Mouse (Mus musculus) liver, embryonic 14.5 days (tissue): ENCODE measurements around the gene Mtg1. TPM values are rescaled to one million over a fixed set of nuclear protein-coding genes. Genes with fewer than 3 reads are reported as not detected.

Experiments
- ATAC-seq: fragments of 200-750 bp; cut with Nextera tagmentation; 2 replicates; pipeline ENCODE4 v1.8.0; 2017; ENCODE audit warnings: moderate number of reproducible peaks, mild to moderate bottlenecking, moderate library complexity; ENCODE audit not compliant: insufficient read depth
- DNase-seq, 3 experiments: peaks; one replicate each; pipeline ENCODE4 v3.0.0-alpha.2; 2012 to 2013; ENCODE audit warnings: low read depth in 3 of 3, low spot score in 3 of 3
- H3K27ac ChIP-seq: fragments of 300-500 bp; sonication (generic); 2 replicates; pipeline ENCODE4 v1.5.1; 2014; ENCODE audit warnings: moderate library complexity, mild to moderate bottlenecking, control low read depth, inconsistent platforms
- H3K27me3 ChIP-seq: fragments of 300-500 bp; sonication (generic); 2 replicates; pipeline ENCODE4 v1.6.1; 2014; ENCODE audit warnings: mild to moderate bottlenecking, low read length, moderate library complexity; ENCODE audit not compliant: control insufficient read depth, insufficient read depth
- H3K36me3 ChIP-seq: fragments of 300-500 bp; sonication (generic); replicated peaks from 2 replicates; pipeline ENCODE4 v1.6.1; 2014; ENCODE audit warnings: low read depth; ENCODE audit not compliant: control insufficient read depth, insufficient read depth
- H3K4me1 ChIP-seq, 2 experiments: fragments of 200-500 bp in 1 of 2; fragments of 300-500 bp in 1 of 2; sonication (generic) in 1 of 2; replicated peaks; 2 replicates each; pipeline ENCODE4 v1.6.1; 2012 to 2014; ENCODE audit warnings: antibody characterized with exemption in 1 of 2, inconsistent platforms in 1 of 2, low read length in 1 of 2; ENCODE audit not compliant: control insufficient read depth in 2 of 2, insufficient read depth in 2 of 2
- H3K4me2 ChIP-seq: fragments of 300-500 bp; sonication (generic); 2 replicates; pipeline ENCODE4 v1.6.1; 2014; ENCODE audit warnings: low read depth, mild to moderate bottlenecking, control low read depth, moderate library complexity
- H3K4me3 ChIP-seq, 2 experiments: fragments of 200-500 bp in 1 of 2; fragments of 300-500 bp in 1 of 2; sonication (generic) in 1 of 2; 2 replicates each; pipeline ENCODE4 v1.5.1; 2012 to 2014; ENCODE audit warnings: low read depth in 2 of 2, low read length in 2 of 2, mild to moderate bottlenecking in 2 of 2, control low read depth in 1 of 2, inconsistent platforms in 1 of 2, moderate library complexity in 1 of 2; ENCODE audit not compliant: insufficient read depth in 1 of 2
- H3K9ac ChIP-seq: fragments of 300-500 bp; sonication (generic); replicated peaks from 2 replicates; pipeline ENCODE4 v1.6.1; 2014; ENCODE audit warnings: mild to moderate bottlenecking, control low read depth, moderate library complexity
- H3K9me3 ChIP-seq: fragments of 300-500 bp; sonication (generic); 2 replicates; pipeline ENCODE4 v1.6.1; 2016; ENCODE audit warnings: low read length, mixed read lengths; ENCODE audit not compliant: control insufficient read depth
- CTCF ChIP-seq: IDR thresholded peaks from 2 replicates; pipeline ENCODE4 v1.5.1; 2016; ENCODE audit warnings: antibody characterized with exemption, low read depth, control low read depth
- EP300 ChIP-seq: IDR thresholded peaks from 2 replicates; pipeline ENCODE4 v1.6.1; 2016; ENCODE audit warnings: antibody characterized with exemption, low read depth
- WGBS: fragments of 180-500 bp; shearing (Covaris S2); extraction: QIAGEN DNeasy Blood & Tissue Kit; methylation state at CpG from one replicate; pipeline ENCODE4 v1.1.7; 2014; ENCODE audit not compliant: insufficient replicate concordance; 5-methylcytosine and 5-hydroxymethylcytosine counted together
- polyA plus RNA-seq, 2 experiments: library from polyadenylated mRNA; depleted of rRNA in 1 of 2; stranded (reverse) in 1 of 2; unstranded in 1 of 2; fragments of >200 nt; fragmentation: Nextera tagmentation in 1 of 2; extraction: Ambion mirVana in 1 of 2; gene quantifications; 2 replicates each; pipeline versions ENCODE4 v1.2.1 to v1.2.3; 2012 to 2014

Mtg1 gene
- polyA plus RNA-seq, 2 experiments: 14.6 to 17.3 TPM

- no peak overlapping the region for H3K4me3 ChIP-seq
- WGBS: 55% methylated on average over 18 of the region's 18 CpGs
- no peaks in the 10 kb centered on the region for H3K9me3 ChIP-seq
- no peak for TF ChIP-seq EP300
- peak; percentile 63 for TF ChIP-seq CTCF
- ATAC-seq: no peak
- H3K4me1 ChIP-seq: peaks cover 0 to 6% of the 10 kb centered on the region in 2 experiments; a peak in 2 of 4 replicates
- H3K27ac ChIP-seq: no peak overlapping the region
- no peak overlapping the region for H3K9ac ChIP-seq
- DNase-seq: no peak
- H3K36me3 ChIP-seq: no peaks in the 10 kb centered on the region
- H3K4me2 ChIP-seq: no peak overlapping the region
- H3K27me3 ChIP-seq: no peaks in the 10 kb centered on the region
These were observed 49.6 kb downstream of the Mtg1 start for GRCm38 (mm10) chr7:140186646-140187620.

- Histone ChIP-seq H3K9ac (no peak overlapping the region), H3K9me3 (no peaks in the 10 kb centered on the region), H3K4me1 (peaks cover 0 to 6% of the 10 kb centered on the region in 2 experiments; a peak in 2 of 4 replicates), H3K4me3 (no peak overlapping the region), H3K36me3 (no peaks in the 10 kb centered on the region), H3K27me3 (no peaks in the 10 kb centered on the region), H3K4me2 (no peak overlapping the region), H3K27ac (no peak overlapping the region)
- TF ChIP-seq EP300: no peak
- no peak for TF ChIP-seq CTCF
- DNase-seq: no peak
- 53% methylated on average over 7 of the region's 7 CpGs for WGBS
- ATAC-seq: no peak
These were observed 50.5 kb downstream of the Mtg1 start for GRCm38 (mm10) chr7:140187721-140188390.

- TF ChIP-seq CTCF (peak; percentile 51; the same call in 1 of the 2 replicates), EP300 (no peak)
- no peaks in the 10 kb centered on the region for H3K27me3 ChIP-seq
- no peaks in the 10 kb centered on the region for H3K36me3 ChIP-seq
- no peaks in the 10 kb centered on the region for H3K9me3 ChIP-seq
- no peak overlapping the region for H3K27ac ChIP-seq
- H3K4me1 ChIP-seq: peaks cover 0 to 6% of the 10 kb centered on the region in 2 experiments; a peak in 2 of 4 replicates
- WGBS: 37% methylated on average over 4 of the region's 4 CpGs
- H3K9ac ChIP-seq: no peak overlapping the region
- DNase-seq: peak; percentile 34 to 43 (median 36)
- H3K4me2 ChIP-seq: no peak overlapping the region
- H3K4me3 ChIP-seq: no peak overlapping the region
- peak; percentile 46; the same call in 1 of the 2 replicates for ATAC-seq
These were observed 51.3 kb downstream of the Mtg1 start for GRCm38 (mm10) chr7:140188391-140189328.

- TF ChIP-seq EP300 (no peak), CTCF (no peak)
- no peaks in the 10 kb centered on the region for H3K27me3 ChIP-seq
- H3K4me2 ChIP-seq: no peak overlapping the region
- H3K4me1 ChIP-seq: peaks cover 0 to 6% of the 10 kb centered on the region in 2 experiments; a peak in 2 of 4 replicates
- H3K36me3 ChIP-seq: no peaks in the 10 kb centered on the region
- no peak for ATAC-seq
- WGBS: 59% methylated on average over 1 of the region's 1 CpGs
- H3K9ac ChIP-seq: no peak overlapping the region
- no peak for DNase-seq
- no peak overlapping the region for H3K4me3 ChIP-seq
- no peak overlapping the region for H3K27ac ChIP-seq
- H3K9me3 ChIP-seq: no peaks in the 10 kb centered on the region
These were observed 53.1 kb downstream of the Mtg1 start for GRCm38 (mm10) chr7:140190435-140190834.
